Mouse (Mus musculus): ENCODE results near the gene Mpz. TPM values are rescaled to one million over a fixed set of nuclear protein-coding genes. Genes with fewer than 3 reads are reported as not detected.

Gene Mpz
- not detected for total RNA-seq (2023)

GRCm38 (mm10) chr1:171149974-171150760, at the start of gene Mpz, which contains the start of gene Sdhc:
TSS of gene Mpz (plus strand) at chr1:171150711.
TSS of gene Sdhc (minus strand) at chr1:171150603.

GRCm38 (mm10) chr1:171113873-171114299, 36.6 kb upstream of the Mpz start, which contains the start of gene Cfap126:
TSS of gene Cfap126 (plus strand) at chr1:171113918.

GRCm38 (mm10) chr1:171195887-171196397, 45.4 kb downstream of the Mpz start, which contains the start of gene Pcp4l1:
TSS of gene Pcp4l1 (minus strand) at chr1:171196268.

Other genes with a start within 250 kb of the Mpz start
- gene Fcrlb, start 237.8 kb upstream of the Mpz start, total RNA-seq (2023), result 1 to 10 TPM; 1.1 to 1.6 TPM
- gene Fcrla, start 223.1 kb upstream of the Mpz start, total RNA-seq (2023), result 100 to 1,000 TPM; 399 to 457 TPM
- gene Fcgr2b, start 174.2 kb upstream of the Mpz start, total RNA-seq (2023), result 100 to 1,000 TPM; 229 to 275 TPM
- 1 to 10 TPM in 1 of 2 experiments, not detected in 1; 1.2 TPM for gene Fcgr4, start 131.8 kb upstream of the Mpz start, total RNA-seq (2023)
- 1 to 10 TPM in 1 of 2 experiments, under 1 TPM in 1; 0.44 to 3.6 TPM for gene Fcgr3, start 85.8 kb upstream of the Mpz start, total RNA-seq (2023)
- 1 to 10 TPM in 1 of 2 experiments, under 1 TPM in 1; 0.75 to 1.0 TPM for gene Cfap126, start 36.8 kb upstream of the Mpz start, total RNA-seq (2023)
- gene Sdhc, start 108 bp upstream of the Mpz start, total RNA-seq (2023), result 100 to 1,000 TPM in 1 of 2 experiments, 10 to 100 TPM in 1; 81.8 to 104 TPM
- gene Pcp4l1, start 45.6 kb downstream of the Mpz start, total RNA-seq (2023), result not detected
- gene Nr1i3, start 63.3 kb downstream of the Mpz start, total RNA-seq (2023), result not detected
- 10 to 100 TPM; 21.2 to 22.8 TPM for gene Tomm40l, start 71.8 kb downstream of the Mpz start, total RNA-seq (2023)
- not detected for gene Apoa2, start 74.3 kb downstream of the Mpz start, total RNA-seq (2023)
- 1 to 10 TPM; 1.5 to 6.4 TPM for gene Fcer1g, start 83.7 kb downstream of the Mpz start, total RNA-seq (2023)
- gene Adamts4, start 99.7 kb downstream of the Mpz start, total RNA-seq (2023), result not detected
- 100 to 1,000 TPM; 131 to 140 TPM for gene Ndufs2, start 100.7 kb downstream of the Mpz start, total RNA-seq (2023)
- gene B4galt3, start 119.6 kb downstream of the Mpz start, total RNA-seq (2023), result 100 to 1,000 TPM in 1 of 2 experiments, 10 to 100 TPM in 1; 96.6 to 105 TPM
- 10 to 100 TPM; 62.8 to 71.7 TPM for gene Ppox, start 130.5 kb downstream of the Mpz start, total RNA-seq (2023)
- gene Usp21, start 137.3 kb downstream of the Mpz start, total RNA-seq (2023), result 10 to 100 TPM; 59.3 to 66.9 TPM
- 10 to 100 TPM; 46.1 to 46.6 TPM for gene Ufc1, start 144.3 kb downstream of the Mpz start, total RNA-seq (2023)
- 10 to 100 TPM; 40.6 to 43.6 TPM for gene Dedd, start 178.4 kb downstream of the Mpz start, total RNA-seq (2023)
- 10 to 100 TPM; 29.2 to 29.4 TPM for gene Nit1, start 194.9 kb downstream of the Mpz start, total RNA-seq (2023)
- gene Pfdn2, start 195.0 kb downstream of the Mpz start, total RNA-seq (2023), result 10 to 100 TPM; 57.3 to 70.0 TPM
- gene Klhdc9, start 210.1 kb downstream of the Mpz start, total RNA-seq (2023), result under 1 TPM in 1 of 2 experiments, not detected in 1; 0.70 TPM
- under 1 TPM in 1 of 2 experiments, not detected in 1; 0.32 TPM for gene Nectin4, start 219.4 kb downstream of the Mpz start, total RNA-seq (2023)
- 100 to 1,000 TPM; 326 to 330 TPM for gene Arhgap30, start 238.2 kb downstream of the Mpz start, total RNA-seq (2023)

Measured in B cell, adult 67 days (primary cell).